Mouse (Mus musculus) testis, postnatal 14 days (tissue): ENCODE measurements around the gene Btnl2.
A peak's percentile ranks its signal among the peaks of the same experiment; 100 is the strongest.
"Not testable (repeated sequence)": the region's sequence is repeated elsewhere in the genome, so short reads cannot be mapped to it uniquely, and the experiment has no call there.

Source experiments
- DNase-seq: peaks from one replicate; pipeline ENCODE4 v3.0.0; 2021; ENCODE audit warnings: low spot score

Gene Btnl2

GRCm38 (mm10) chr17:34354539-34354938 lies at the start of gene Btnl2:
TSS of gene Btnl2 (plus strand) at chr17:34354822.
- no peak for DNase-seq

GRCm38 (mm10) chr17:34305380-34306030 lies 49.1 kb upstream of the Btnl2 start, which contains the start of gene H2-Eb1:
TSS of gene H2-Eb1 (plus strand) at chr17:34305867.
- DNase-seq, result peak; percentile 82

GRCm38 (mm10) chr17:34306407-34306806 lies 48.2 kb upstream of the Btnl2 start:
- DNase-seq, result no peak

GRCm38 (mm10) chr17:34307216-34307615 lies 47.4 kb upstream of the Btnl2 start:
- no peak for DNase-seq

GRCm38 (mm10) chr17:34308161-34308560 lies 46.5 kb upstream of the Btnl2 start:
- DNase-seq, result no peak

- no peak for DNase-seq
These were observed 45.4 kb upstream of the Btnl2 start for GRCm38 (mm10) chr17:34309225-34309624.

- DNase-seq, result peak; percentile 73
These were observed 44.8 kb upstream of the Btnl2 start for GRCm38 (mm10) chr17:34309683-34310385.

GRCm38 (mm10) chr17:34310526-34310925 lies 44.1 kb upstream of the Btnl2 start:
- not testable (repeated sequence) for DNase-seq

GRCm38 (mm10) chr17:34312185-34312584 lies 42.4 kb upstream of the Btnl2 start:
- DNase-seq, result no peak

GRCm38 (mm10) chr17:34313393-34313792 lies 41.2 kb upstream of the Btnl2 start:
- peak; percentile 28 for DNase-seq

- DNase-seq, result no peak
These were observed 40.3 kb upstream of the Btnl2 start for GRCm38 (mm10) chr17:34314286-34314685.

GRCm38 (mm10) chr17:34315512-34315911 lies 39.1 kb upstream of the Btnl2 start:
- DNase-seq, result no peak

GRCm38 (mm10) chr17:34316697-34317096 lies 37.9 kb upstream of the Btnl2 start:
- no peak for DNase-seq

GRCm38 (mm10) chr17:34317275-34317674 lies 37.3 kb upstream of the Btnl2 start:
- DNase-seq, result no peak

GRCm38 (mm10) chr17:34325436-34325835 lies 29.2 kb upstream of the Btnl2 start, which contains the start of gene H2-Eb2:
TSS of gene H2-Eb2 (plus strand) at chr17:34325665.
- DNase-seq, result no peak

- no peak for DNase-seq
These were observed 28.2 kb upstream of the Btnl2 start for GRCm38 (mm10) chr17:34326373-34326772.

- DNase-seq, result no peak
These were observed 24.8 kb upstream of the Btnl2 start for GRCm38 (mm10) chr17:34329807-34330206.

GRCm38 (mm10) chr17:34331200-34331599 lies 23.4 kb upstream of the Btnl2 start:
- no peak for DNase-seq

- DNase-seq, result no peak
These were observed 13.8 kb upstream of the Btnl2 start for GRCm38 (mm10) chr17:34340619-34341402.

- DNase-seq, result no peak
These were observed 9.7 kb upstream of the Btnl2 start for GRCm38 (mm10) chr17:34344882-34345281.

GRCm38 (mm10) chr17:34345486-34345885 lies 9.1 kb upstream of the Btnl2 start:
- DNase-seq, result no peak

GRCm38 (mm10) chr17:34346041-34346440 lies 8.6 kb upstream of the Btnl2 start:
- DNase-seq, result no peak
